Mouse (Mus musculus) A20 (cell line): Measurements from ENCODE around the gene Tmed4.

Source experiments
- DNase-seq: peaks from one replicate; pipeline ENCODE4 v3.0.0-alpha.2; 2011; ENCODE audit warnings: low read depth, low spot score

Tmed4 gene

DNA sequence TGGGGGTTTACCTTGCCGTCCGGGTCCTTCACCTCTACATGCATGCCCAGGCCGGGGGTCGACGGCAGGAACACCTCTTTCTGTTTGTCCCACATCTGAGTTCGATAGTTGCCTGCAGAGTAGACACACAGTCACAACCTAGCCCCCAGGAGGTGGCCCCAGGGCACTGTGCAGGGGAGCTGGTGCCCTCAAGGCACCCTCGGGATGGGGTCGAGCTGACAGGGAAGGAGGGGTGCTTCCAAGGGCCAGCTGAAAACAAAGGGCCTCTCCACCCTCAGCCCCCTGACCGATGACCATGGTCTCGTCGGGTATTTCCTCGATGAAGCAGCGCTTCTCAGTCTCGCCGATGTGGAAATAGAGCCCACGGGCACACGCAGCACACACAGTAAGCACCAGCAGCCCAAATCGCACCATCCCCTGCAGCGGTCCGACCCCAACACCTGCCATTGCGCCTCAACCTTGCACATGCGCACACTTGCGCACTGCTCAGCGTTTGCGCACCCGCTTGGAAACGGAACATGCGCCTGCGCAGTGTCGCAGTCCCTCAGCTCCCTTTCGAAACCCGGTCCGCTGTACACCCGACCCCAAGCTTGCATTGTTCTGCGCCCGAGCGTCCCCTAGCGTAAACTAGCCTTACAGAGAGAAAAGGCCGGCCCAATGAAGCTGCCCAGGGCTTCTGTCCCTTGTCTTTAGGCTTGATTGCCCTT is at the start of gene Tmed4:
Tmed4 (minus strand) TSS at position 484 of the 707 bp plus-strand sequence.
- DNase-seq, result peak; percentile 99

DNA sequence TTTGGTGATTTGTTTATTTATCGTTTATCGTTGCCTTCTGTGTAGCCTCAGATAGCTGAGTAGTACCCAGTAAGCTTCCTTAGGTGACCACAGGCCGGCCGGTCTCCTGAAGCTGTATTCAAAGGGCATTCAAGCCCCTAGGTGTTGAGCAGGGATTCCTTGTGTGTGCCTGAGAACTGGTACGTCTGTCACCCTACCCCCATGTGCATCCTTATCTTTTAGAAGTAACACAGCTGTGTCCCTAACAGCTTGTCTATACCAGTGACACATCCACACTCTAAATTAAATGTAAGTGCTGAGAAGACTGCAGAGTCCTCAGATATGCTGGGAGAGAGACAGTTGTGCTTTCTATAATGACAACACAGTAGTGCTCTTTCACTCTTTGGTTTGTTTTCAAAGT is 48.7 kb upstream of the Tmed4 start:
- DNase-seq, result no peak

DNA sequence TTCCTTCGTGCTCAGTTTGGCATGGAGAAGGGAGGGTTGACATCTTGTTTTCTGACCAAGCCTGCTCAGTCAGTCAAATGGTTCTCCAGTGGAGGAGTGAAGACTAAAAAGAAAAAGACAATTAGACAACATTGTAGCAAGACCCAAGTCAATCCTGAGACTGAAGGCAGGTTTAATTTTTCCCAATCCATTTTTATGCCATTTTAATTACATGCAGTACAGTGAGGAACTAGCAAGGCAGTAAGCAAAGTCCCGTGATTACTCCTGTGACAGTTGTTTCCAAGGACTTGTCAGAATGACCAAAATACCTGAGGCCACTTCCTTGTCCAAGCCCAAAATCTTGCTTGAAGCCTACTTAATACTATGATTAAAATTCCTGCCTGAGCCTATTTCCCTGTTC is 47.4 kb upstream of the Tmed4 start:
- no peak for DNase-seq

DNA sequence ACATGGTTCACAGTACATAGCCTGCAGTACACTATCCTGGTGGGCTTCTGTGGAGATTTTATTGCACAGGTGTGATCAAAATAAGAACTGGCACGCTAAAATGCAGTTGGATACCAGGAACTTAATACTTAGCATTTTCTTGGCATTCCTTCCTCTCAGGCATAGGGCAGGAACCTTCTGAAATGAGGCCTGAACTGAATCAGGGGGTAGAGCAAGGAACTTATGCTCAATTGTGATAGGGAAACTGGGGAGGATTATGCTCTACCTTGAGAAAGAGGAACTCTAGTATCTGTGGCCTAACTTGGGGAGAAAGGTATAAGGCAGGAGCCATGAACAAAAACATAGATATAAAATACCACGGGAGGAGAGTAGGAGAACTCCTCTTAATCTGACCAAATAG is 44.7 kb upstream of the Tmed4 start:
- no peak for DNase-seq

DNA sequence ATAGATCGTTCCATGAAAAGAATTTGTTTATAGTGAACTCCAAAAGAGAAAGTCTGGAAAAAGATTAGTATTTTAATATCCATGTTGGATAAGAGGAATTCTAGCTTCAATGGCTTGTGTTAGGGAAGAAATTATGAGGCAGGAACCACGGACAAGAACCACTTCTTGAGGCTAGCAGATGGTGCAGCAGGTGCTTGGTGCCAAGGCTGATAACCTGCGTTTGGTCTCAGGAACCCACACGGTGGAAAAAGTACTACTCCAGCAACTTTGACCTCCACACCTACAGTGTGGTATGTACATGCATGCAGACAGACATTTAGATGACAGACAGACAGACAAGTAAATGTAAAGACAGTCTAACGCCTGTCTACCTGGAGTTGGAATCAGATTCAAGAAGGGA is 43.9 kb upstream of the Tmed4 start:
- DNase-seq, result no peak

DNA sequence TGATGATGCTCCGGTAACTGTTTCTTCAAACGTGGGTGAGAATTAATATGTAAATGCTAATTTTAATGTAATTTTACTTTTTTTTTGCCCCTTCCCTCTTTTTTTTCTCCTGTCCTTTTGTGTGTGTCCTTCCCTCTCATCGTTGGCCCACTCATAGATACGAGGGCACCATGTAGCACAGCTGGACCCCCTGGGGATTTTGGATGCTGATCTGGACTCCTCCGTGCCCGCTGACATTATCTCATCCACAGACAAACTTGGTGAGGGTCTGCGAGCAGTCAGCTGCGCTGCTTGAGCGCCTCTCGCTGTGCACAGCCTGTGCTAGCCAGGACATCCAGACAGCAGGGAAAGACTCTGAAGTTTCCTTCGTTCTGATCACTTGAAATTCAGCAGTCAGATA is 42.2 kb upstream of the Tmed4 start:
- no peak for DNase-seq

DNA sequence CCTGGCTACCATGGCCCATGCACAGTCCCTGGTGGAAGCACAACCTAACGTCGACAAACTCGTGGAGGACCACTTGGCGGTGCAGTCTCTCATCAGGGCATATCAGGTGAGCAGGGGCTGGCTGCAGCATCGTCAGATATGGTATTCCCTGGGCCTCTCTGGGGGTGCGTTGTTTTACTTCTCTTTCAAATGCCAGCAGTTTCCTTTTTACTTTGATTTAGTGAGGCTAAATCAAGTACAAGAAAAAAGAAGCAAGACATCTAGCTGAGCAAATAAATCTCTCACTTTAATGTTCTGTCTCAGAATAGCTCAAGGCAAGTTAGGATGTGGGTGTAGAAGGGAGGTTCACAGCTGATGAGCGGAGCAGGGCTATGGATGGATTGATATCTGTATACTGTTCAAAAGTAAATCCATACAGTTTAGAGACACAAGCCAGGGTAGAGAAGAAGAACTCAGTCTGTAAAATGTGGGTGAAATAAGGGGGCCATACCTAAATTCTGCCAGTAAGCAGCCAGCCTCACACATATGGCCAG is 39.3 kb upstream of the Tmed4 start:
- peak; percentile 22 for DNase-seq

DNA sequence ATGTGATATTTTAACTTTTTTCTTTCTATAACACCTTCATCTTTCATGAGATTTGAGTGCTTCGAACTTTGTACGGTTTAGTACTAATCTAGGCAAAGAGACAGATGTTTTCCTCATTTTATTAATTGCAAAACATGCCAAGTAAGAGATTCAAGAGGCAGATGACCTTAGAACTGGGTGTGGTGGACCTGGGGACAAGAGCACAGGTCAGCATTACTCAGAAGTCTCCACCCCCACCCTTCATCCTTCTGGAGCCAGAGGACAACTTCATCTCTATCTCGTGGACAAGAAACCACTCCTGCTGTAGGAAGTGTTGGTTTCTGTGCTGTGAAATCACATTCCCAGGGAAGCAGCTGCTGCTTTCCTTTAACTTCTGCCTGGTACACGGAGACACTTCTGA is 33.5 kb upstream of the Tmed4 start:
- no peak for DNase-seq

DNA sequence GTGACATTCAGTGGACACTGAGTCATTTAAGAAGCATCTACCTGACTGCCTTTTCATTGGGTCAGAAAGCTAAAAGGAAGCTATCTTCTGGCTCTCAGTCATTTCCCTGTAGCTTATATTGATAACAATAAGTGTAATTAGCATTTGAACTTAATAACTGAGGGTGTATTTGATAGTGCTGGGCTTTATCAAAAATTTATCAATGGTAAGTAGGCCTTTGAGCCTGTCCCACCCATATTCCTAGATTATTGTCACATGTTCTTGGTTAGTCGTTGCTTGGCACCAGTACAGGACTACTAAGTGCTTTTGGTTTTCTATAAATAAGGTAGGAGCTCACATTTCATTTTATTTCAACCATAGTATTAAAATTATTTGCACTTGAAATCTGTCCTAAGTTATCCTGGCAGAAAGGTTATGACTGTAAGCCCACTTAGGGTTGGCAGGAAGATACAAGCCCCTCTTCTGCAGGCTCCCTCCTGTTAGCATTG is 31.3 kb upstream of the Tmed4 start:
- no peak for DNase-seq

DNA sequence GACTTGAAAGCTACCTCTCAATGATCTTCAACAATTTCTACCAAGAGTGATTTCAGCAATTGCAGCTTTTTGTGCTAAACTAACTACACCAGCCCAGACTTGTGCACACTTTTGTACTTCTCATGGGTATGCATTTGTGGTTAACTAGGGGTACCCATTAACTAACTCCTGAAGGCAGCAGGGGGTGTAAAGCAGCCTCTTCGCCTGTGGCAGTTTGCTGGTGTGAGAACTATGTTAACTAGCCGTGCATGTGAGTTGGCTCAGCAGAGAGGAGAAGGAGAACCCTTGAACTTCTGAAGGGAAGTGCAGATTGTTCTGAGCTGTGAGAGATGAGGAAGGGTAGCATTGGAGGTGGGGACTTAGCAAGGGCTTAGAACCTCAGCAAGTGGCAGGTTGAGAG is 28.1 kb upstream of the Tmed4 start:
- DNase-seq, result no peak

DNA sequence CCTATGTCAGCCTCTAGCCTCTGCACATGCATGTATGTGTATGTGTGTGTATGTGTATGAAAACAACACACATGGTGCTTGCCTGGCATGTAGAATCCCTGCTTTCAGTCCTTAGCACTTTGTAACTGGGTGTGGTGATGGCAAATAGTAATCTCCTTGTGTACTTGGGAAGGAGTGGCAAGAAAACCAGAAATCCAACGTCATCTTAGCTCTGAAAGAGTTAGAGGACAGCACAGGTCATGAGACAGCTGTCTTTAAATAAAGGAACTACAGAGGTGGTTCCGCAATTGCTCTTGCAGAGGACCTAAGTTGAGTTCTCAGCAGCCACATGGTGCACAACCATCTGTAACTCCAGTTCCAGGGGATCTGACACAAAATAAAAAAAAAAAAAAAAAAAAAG is 24.8 kb upstream of the Tmed4 start:
- no peak for DNase-seq

DNA sequence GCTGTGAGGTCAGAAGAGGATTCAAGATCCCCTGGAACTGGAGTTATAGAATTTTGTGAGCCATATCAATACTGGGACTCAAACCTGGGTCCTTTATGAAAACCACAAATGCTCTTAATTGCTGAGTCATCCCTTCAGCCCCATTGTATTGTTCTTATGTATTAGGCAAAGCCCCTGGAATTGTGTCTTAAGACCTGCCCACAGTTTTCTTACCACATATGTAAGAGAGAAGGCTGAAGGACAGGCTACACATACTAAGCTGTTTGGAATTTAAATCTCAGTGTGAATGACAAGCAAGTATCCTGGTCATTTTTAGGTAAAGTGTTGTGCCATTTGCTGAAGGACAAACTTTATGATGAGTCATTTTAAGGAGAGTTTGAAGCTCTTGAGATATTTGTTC is 21.4 kb upstream of the Tmed4 start:
- DNase-seq, result no peak

DNA sequence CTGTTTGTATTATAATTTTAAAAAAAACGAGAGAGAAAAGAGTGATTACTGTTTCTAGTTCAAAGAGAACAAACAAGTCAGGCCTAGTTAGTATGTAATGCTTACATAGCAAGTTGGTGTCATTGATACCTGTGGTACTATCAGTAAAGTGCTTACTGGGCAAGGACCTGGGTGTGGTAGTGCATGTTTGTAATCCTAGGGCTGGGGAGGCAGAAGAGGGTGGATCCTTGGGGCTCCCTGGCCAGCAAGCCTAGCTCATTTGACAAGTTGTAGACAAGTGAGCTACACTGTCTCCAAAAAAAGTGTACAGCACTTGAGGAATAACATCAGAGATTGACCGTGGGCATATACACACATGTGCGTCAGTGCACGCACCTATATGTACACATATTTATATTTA is 20.0 kb upstream of the Tmed4 start:
- no peak for DNase-seq

DNA sequence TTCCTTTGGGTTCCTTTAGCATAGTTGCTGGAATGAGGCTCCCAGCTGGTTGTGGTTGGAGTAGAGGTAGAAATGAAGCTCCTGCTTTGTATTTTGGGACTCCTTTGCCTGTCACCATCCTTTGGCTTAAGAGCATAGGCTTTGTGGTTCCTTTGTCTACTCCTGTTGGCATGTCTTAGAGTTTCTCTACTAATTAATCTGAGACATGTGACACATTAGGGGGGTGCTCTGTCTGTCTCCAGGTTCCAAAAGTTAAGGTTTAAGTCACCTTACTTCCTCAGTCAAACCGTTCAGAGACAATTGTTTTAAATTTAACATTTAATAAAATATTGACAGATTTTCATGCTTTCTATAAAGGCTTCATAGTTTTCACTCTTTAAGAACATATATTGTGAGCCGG is 18.9 kb upstream of the Tmed4 start:
- no peak for DNase-seq

DNA sequence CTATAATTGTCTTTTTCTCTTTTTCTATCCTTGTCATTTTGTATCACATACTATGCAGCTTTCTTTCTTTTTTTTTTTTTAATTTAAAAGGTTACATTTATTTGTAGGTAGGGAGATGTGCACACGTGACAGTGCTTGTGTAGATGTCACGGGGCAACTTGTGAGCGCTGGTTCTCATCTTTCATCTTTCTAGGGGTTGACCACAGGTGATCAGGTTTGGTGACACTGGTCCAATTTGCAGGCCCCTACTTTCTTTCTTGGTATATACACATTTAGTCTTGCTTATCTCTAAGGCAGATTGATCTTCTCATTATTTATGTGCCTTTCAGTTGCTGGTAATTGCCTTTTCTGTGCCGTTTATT is 18.3 kb upstream of the Tmed4 start:
- DNase-seq, result no peak

DNA sequence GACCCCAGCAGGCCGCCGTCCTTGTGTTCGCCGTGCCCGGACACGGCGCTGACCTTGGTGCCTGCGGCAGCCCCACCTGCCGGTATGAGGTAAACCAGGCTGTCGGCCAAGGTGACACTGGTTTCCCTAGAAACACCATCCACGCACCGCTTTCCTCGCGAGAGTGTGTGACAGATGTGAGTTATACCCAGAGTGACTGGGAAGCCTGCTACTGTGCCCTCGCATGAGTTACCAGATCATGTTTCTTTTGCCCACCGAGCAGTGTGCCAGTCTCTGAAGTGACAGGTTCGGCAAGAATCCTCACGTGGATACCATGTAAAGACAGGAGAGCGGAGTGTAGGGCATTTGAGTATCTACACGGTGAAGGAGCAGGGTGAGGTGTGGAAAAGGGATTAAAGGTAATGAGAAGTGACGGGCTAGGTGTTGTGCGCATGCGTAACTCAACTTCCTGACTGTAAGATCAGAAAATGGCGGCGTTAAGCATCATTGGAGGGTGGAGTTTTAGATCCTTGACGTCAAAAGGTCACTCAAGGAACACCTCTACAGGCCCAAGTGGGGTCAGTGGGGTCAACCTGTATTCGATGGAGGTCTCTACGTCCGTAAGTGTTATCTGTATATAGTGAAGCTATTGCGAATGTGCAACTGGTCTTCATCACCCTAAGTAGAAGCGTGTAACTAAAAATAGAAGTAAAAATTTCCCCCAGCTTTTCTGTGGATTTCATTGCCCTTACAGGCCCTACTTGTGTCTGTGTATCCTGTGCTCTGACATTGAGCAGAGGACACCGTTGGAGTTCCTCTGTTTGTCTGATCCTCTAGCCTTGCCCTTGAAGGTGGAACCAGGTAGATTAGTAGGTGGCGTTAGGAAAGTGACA is 17.7 kb upstream of the Tmed4 start:
- peak; percentile 93 for DNase-seq

DNA sequence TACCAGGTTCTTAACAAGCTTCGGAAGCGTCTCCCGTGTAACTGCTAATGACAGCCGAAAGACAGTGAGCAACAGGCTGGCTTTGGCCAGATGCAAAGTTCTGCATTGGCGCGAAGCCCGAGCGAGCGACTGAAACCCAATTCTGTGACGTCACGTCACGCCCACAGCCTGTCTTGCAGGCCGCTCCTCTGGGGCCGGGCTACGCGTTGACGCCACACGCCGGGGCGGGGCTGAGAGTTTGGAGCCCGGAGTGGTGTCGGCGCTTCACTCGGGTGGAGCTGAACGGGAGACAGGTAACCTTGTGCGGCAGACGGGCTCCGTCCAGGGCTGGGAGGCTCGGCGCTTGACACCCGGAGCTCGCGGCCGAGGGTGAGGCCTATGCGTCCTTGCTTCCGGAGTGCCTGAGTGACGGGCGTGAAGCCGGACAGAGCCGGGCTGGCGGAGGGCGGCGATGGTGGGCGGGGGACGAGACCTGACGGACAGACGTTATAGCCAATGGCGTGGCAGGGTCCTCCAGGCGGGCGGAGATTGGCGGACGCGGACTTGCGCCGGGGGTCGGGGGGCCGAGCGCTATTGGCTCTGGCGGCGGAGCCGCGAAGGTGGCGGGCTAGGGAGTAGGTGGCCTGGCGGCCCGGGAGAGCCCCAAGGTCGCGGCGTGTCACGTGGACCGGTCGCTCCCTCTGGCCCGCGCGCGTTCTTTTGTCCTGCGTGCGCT is 16.9 kb upstream of the Tmed4 start, which contains the start of gene Ogdh:
Ogdh (plus strand) TSS at position 233 of the 715 bp plus-strand sequence.
- DNase-seq, result peak; percentile 100

DNA sequence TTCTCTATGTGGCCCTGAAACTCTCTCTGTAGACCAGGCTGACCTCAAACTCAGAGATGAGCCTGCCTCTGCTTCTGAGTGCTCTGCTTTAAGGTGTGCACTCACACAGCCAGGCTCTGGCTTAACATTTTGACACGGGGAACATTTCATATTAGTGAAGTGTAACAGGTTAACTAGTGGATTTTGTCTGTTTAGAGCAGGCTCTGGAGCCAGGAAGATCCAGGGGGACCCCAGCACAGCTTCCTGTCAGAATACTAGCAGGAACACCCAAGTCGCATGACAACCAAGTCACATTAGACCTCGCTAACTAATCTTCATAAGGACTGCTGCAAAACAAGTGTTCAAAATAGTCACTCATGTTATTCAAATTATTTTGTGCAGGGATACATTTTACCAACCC is 16.2 kb upstream of the Tmed4 start:
- DNase-seq, result no peak

DNA sequence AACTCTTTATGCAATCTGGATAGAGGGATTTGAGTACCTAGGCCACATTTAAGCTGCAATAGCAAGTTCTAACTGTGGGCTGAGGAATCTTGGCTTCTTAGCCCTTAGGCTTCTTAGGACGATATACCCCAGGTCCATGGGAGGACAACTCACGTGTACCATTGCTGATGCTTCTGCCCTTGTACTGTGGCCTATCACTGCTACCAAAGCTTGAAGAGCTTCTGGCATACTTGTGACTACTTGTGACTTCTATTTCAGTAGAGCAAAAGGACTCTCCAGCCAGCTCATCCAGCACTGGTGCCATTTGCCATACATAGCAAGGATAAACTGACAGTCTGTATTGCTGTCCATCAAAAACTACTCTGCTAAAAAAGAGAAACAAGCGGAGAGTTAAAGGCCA is 15.5 kb upstream of the Tmed4 start:
- no peak for DNase-seq

DNA sequence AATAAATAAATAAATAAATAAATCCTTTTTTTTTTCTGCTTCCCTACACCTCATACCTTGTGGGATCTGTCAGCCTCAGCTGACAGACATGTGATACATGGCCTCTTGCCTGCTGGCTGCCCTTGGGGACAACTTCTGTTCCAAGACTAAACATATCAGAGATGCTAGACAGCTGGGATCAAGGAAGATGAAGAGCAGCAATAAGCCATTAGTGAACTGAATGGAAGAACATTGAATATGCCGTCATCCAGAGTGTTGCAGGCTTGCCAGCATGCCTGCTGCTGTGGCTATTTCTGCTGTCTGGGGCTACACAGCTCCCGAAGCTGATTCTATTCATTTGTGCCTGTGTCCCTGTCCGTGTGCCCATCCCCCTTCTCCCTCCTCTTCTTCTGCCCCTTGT is 8.3 kb upstream of the Tmed4 start:
- DNase-seq, result no peak

DNA sequence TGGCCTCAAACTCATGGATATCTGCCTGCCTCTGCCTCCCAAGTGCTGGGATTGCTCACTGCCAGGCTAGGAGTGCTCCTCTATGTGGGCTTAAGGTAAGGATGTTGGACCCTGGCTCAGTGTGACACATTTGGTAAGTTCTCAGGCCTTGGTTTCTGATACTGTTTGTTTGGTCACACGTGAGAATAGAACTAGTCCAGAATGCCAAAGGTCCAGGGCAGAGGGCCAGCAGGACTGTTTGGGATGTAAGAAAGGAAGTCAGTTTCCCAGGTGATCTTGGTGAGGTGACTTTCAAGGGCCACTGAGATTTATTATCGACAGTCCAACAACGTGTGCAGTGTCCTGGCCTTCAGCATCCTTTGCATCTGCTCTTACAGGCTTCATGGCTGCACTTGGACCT is 1.8 kb upstream of the Tmed4 start:
- no peak for DNase-seq

DNA sequence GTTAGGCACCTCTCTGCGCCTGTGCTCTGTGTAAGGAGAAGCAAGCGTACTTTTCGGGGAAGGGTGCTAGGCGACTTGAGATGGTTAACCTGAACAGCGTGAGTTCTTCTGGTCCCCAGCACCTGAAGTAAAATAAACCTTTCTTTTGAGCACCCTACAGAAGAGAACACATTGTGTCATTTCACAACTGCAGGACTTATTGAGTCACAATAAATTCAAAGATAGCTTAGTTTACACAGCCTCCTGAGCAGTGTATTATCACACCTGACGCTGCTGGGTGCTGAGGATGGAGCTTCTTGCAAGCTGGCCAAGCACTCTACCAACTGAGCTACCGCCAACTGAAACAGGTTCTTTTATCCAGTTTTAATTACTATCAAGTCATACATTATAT is 419 bp upstream of the Tmed4 start:
- no peak for DNase-seq
